Mouse (Mus musculus): ENCODE data around the gene Pabpn1. TPM values are rescaled to one million over a fixed set of nuclear protein-coding genes. Genes with fewer than 3 reads are reported as not detected.
A peak's percentile ranks its signal among the peaks of the same experiment; 100 is the strongest.
"Not testable (repeated sequence)": the region's sequence is repeated elsewhere in the genome, so short reads cannot be mapped to it uniquely, and the experiment has no call there.

The Pabpn1 gene
- total RNA-seq, 1 experiment from 2014 or later: 154 TPM

GRCm38 (mm10) chr14:54935904-54936830 lies 43.9 kb downstream of the Pabpn1 start, which contains the start of gene Cmtm5:
Cmtm5 (plus strand) TSS chr14:54936261.
- no peak for DNase-seq

- DNase-seq: no peak
These were observed 44.5 kb downstream of the Pabpn1 start for GRCm38 (mm10) chr14:54936831-54937160.

- DNase-seq: no peak
These were observed 45.3 kb downstream of the Pabpn1 start for GRCm38 (mm10) chr14:54937361-54938182.

GRCm38 (mm10) chr14:54938431-54939219 lies 46.3 kb downstream of the Pabpn1 start:
- no peak for DNase-seq

- peak; percentile 83 for DNase-seq
These were observed 47.3 kb downstream of the Pabpn1 start for GRCm38 (mm10) chr14:54939434-54940175.

- no peak for DNase-seq
These were observed 47.9 kb downstream of the Pabpn1 start for GRCm38 (mm10) chr14:54940176-54940530.

- no peak for DNase-seq
These were observed 49.0 kb downstream of the Pabpn1 start for GRCm38 (mm10) chr14:54941024-54941978.

- no peak for DNase-seq
These were observed 50.2 kb downstream of the Pabpn1 start for GRCm38 (mm10) chr14:54942479-54942878.

- no peak for DNase-seq
These were observed 51.7 kb downstream of the Pabpn1 start for GRCm38 (mm10) chr14:54943971-54944370.

GRCm38 (mm10) chr14:54944939-54945338 lies 52.6 kb downstream of the Pabpn1 start:
- no peak for DNase-seq

- DNase-seq: no peak
These were observed 53.8 kb downstream of the Pabpn1 start for GRCm38 (mm10) chr14:54945975-54946704.

GRCm38 (mm10) chr14:54947008-54947407 lies 54.7 kb downstream of the Pabpn1 start:
- not testable (repeated sequence) for DNase-seq

Other genes with a start within 250 kb of the Pabpn1 start
- gene 1700123O20Rik, start 206.3 kb upstream of the Pabpn1 start, total RNA-seq (2021): 33.7 and 41.0 TPM in 2 replicates
- 168 and 193 TPM in 2 replicates for gene Acin1, start 205.6 kb upstream of the Pabpn1 start, total RNA-seq (2021)
- not detected in 2 replicates for gene Gm29776, start 193.7 kb upstream of the Pabpn1 start, total RNA-seq (2021)
- gene Cebpe, start 180.3 kb upstream of the Pabpn1 start, total RNA-seq (2021): not detected in 2 replicates
- 46.1 and 51.5 TPM in 2 replicates for gene Slc7a8, start 110.6 kb upstream of the Pabpn1 start, total RNA-seq (2021)
- gene Rnf212b, start 78.4 kb upstream of the Pabpn1 start, total RNA-seq (2021): 0.38 TPM in 1 of 2 replicates, not detected in the other
- gene Homez, start 21.5 kb upstream of the Pabpn1 start, total RNA-seq (2021): 9.6 and 10.9 TPM in 2 replicates
- gene Ppp1r3e, start 14.9 kb upstream of the Pabpn1 start, total RNA-seq (2021): 14.0 and 15.9 TPM in 2 replicates
- 43.5 and 51.9 TPM in 2 replicates for gene Bcl2l2, start 9.1 kb upstream of the Pabpn1 start, total RNA-seq (2021)
- gene Gm20521, start 9.1 kb upstream of the Pabpn1 start, total RNA-seq (2021): 1.7 and 7.0 TPM in 2 replicates
- gene Slc22a17, start 20.6 kb downstream of the Pabpn1 start, total RNA-seq (2021): 30.7 and 32.9 TPM in 2 replicates
- 3.1 and 6.2 TPM in 2 replicates for gene Efs, start 33.6 kb downstream of the Pabpn1 start, total RNA-seq (2021)
- not detected in 2 replicates for gene Il25, start 40.2 kb downstream of the Pabpn1 start, total RNA-seq (2021)
- gene Cmtm5, start 43.8 kb downstream of the Pabpn1 start, total RNA-seq (2021): 1.6 and 1.9 TPM in 2 replicates
- gene Myh6, start 74.4 kb downstream of the Pabpn1 start, total RNA-seq (2021): 0.22 TPM in 1 of 2 replicates, not detected in the other
- gene Gm17428, start 84.4 kb downstream of the Pabpn1 start, total RNA-seq (2021): not detected in 2 replicates
- 0.11 TPM in 1 of 2 replicates, not detected in the other for gene Myh7, start 102.1 kb downstream of the Pabpn1 start, total RNA-seq (2021)
- 34.5 and 39.2 TPM in 2 replicates for gene Ngdn, start 123.0 kb downstream of the Pabpn1 start, total RNA-seq (2021)
- 7.3 and 9.8 TPM in 2 replicates for gene Zfhx2, start 199.8 kb downstream of the Pabpn1 start, total RNA-seq (2021)
- 11.3 and 15.8 TPM in 2 replicates for gene Thtpa, start 202.3 kb downstream of the Pabpn1 start, total RNA-seq (2021)
- gene Ap1g2, start 214.1 kb downstream of the Pabpn1 start, total RNA-seq (2021): 26.6 and 36.1 TPM in 2 replicates
- gene Jph4, start 224.4 kb downstream of the Pabpn1 start, total RNA-seq (2021): 3.3 and 5.9 TPM in 2 replicates